Mouse (Mus musculus) layer of hippocampus, adult 9-11 months (tissue): ENCODE measurements at regions not wholly inside any gene's neighbourhood (a gene's known extent, or its start where the extent isn't known, plus 50 kb on each side); places are given as distances from the start of the nearest gene placed in this dataset.
"Not testable (repeated sequence)": the region's sequence is repeated elsewhere in the genome, so short reads cannot be mapped to it uniquely, and the experiment has no call there.

Experiments
- DNase-seq: peaks from one replicate; pipeline ENCODE4 v3.0.0; 2022

DNA sequence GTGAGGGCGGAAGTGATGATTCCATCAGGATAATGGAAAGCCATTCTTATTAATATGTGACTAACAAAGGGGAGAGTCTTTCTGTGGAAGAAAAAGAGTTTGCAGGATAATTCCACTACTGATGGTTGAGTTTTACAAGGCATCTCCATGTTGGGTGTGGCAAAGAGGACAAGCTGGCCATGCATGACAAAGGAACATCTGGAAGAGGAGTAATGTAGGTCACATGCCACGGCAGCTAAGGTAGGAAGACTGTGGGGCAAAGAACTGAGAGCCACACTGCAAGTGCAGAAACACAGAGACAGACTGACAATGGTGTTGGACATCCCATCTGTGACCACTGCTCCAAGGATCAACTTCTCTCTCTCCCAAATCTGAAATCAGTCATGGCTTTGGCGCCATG, 196.4 kb upstream of the Gdi2 start:
- no peak for DNase-seq

DNA sequence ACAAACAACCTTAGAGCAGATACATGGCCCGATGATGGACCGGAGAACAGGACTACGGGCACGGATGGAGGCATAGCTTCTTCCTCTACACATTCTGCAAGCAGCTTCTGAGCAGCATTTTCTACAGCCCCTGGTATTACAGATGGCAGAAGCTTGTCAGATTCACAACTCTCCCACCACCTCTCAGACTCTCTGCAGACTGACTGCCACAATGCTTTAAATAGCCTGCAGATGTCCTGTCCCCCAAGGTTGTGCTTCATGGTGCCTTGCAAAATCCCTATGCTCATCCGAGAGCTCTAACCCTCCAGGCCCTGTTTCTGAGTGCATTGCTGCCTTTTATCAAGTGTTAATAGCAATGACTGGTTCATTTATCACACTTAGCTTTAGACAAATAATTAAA, 194.3 kb upstream of the Gdi2 start:
- no peak for DNase-seq

DNA sequence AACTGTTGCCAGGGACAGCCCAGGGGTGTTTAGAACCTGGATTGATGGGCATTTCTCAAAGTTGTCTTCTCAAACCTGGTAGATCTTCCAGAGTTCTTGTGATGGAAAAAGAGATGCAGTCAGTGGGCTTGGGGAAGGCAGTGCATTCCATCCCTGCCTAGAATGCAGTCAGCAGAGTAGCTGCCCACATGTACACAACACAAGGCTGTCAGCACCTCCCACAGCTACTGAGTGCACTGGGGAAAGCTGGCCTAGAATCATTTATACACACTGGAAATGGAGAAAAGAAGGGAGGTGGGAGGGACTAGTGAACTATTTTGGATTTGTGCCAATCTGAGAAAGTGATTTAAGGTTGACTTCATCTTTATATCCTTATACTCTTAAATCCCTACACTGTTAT, 183.0 kb upstream of the Gdi2 start:
- DNase-seq: not testable (repeated sequence)

DNA sequence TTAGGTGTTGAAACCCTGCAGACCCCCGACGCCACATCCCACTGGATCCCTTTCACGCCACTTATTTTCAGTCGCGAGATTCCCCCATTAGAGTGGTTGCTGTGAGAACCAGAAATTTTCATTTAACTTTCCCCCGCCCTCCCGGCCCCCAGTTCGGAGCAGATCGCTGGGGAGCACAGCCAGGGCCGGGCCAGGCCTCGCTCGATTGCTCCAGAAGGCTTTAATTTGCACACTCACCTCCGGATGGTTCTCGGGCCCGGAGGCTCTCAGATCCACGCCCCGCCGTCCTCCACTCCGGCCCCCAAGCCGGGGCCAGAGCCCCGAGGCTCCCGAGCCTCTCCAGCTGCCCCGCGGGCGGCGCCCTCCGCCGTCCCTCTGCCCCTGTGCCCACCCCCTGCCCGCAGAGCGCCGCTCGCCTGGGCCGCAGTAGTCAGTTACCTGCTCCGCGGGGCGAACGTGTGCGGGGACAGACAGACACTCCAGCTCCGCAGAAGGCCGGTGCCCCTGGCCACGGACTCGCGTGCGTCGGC, 179.7 kb upstream of the Gdi2 start:
- DNase-seq: no peak

DNA sequence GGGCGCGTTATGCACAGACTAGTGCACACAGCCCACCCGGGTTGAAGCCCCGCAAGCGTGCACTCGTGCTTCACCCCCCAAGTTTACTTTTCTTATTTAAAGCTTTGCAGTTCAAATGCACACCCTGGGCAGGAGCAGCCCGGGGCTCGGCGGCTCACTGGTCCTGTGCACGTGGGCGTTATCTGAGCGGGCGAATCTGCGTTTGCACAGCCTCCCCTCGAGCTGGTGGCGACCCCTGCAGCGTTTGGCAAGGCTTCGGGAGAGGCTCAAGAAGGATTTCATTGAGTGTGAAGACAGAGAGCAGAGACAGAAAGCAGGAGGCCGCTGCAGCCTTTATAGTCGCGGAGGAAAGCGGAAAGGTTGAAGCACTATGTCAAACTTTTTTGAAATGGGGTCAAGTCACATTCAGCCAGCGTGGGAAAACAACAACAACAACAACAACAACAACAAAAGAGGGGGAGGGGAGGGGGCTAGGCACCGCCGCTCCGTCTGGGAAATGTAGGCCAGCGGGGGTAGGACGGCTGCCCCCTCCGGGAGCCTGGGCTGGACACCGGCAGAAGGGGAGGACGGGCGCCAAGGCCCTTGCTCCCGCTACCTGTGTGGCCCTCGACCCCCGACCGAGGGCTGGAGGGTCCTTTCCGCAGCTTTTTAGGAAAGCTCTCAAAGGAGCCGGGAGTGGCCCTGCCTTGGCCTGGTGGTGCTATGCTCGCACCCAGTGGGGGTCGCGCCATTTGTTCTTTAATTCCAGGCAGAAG, 178.7 kb upstream of the Gdi2 start:
- no peak for DNase-seq

DNA sequence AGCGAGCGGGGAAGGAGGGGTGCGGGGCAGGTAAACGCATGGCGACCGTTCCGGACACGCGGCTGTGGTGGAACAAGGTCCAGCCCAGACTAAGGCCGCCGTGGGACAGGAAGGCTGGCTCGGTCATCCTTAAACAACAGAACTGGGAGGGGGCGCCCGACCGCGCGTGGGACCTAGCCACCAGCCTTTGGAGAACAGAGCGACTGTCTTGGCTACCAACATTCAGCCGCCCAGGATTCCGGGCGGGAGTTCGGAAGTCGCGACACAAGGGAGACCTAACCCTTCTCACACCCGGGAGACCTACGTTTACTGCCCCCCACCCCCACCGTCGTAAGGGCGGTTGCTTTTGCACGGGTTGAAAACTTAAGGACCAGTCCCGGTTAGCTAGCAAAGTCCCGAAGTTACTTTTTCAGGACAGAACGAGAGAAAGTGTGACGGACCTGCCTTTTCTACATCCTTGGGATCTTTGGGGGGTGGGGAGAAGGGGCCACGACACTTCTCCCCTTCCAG, 178.1 kb upstream of the Gdi2 start:
- not testable (repeated sequence) for DNase-seq

DNA sequence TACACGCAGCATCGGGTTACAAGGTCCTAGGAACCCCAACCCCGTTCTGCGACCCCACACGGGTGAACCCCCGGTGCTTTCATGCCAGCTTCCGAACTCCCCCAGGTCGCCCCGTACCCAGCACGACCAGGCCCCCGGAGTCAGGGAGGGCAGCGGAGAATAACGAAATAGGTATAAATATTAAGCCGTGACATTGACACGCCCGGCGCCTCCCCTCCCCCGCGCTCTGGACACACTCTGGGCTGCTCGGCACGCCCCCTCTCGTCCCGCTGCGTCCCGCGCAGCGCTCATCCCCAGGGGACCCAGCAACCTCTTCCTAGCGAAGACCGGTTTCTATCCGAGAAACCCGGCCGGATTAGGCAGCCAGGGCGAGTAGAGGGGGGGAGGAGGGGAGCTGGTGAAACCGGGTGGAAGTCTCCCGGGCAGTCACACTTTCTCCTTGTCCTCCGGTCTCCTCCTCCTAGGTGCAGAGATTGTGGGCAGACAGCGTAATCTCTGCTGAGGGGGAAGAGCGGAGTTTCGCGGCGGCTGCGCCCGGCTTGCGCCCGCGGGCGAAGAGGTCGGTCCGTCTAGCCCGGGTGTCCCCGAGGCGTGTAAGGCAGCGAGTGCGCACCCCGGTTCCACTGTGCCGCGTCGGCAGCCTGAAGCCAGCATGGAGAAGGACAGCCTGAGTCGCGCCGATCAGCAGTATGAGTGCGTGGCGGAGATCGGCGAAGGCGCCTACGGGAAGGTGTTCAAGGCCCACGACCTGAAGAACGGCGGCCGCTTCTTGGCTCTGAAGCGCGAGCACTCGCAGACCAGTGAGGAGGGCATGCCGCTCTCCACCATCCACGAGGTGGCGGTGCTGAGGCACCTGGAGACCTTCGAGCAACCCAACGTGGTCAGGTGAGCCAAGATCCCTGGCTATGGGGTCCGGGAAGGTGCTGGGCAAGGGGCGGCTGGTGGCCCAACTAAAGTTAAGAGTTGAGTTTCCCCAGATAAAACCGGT, 177.1 kb upstream of the Gdi2 start:
- no peak for DNase-seq

DNA sequence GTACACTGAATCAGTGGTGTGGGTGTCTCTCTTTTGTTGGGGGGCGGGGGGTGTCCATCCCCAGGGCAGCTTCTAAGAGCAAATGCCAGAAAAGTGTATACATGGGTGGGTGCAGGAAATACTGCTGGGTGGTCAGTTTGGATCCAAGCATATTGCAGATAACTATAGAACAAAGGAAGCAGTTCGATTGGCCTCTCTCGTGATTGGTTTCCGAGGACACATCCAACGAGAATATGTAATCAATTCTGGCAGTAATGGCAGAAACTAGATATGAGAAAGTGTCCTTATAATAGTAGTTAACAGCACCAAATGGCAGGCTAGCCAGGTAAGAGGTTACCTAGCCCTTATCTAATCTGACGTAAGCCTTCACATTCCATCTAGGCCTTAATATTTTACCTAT, 165.2 kb upstream of the Gdi2 start:
- DNase-seq: no peak

DNA sequence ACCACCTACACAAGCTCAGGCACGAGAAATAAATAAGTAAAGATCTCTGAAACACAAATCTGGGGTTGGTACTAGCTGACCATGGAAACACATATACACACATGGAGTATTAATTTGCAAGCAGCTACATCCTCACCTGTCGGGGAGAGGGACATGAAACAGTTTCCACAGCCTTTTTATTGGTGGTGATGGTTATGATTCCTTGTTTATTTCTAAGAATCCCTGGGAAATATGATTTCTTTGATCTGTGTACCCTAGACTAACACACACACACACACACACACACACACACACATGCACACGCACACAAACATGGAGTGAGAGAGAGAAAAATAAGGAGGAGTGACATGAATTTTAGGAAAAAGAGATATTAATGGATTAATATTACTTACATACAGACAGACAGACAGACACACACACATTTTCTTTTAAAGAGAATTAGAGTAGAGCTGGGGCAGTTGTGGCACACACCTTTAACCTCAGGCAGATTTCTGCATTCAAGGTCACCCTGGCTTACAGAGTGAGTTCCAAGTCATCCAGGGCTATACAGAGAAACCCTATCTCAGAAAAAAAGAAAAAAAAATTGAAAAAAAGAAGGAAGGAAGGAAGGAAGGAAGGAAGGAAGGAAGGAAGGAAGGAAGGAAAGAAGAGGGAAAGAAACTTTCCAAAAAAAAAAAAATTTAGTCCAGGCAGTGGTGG, 164.2 kb upstream of the Gdi2 start:
- not testable (repeated sequence) for DNase-seq

DNA sequence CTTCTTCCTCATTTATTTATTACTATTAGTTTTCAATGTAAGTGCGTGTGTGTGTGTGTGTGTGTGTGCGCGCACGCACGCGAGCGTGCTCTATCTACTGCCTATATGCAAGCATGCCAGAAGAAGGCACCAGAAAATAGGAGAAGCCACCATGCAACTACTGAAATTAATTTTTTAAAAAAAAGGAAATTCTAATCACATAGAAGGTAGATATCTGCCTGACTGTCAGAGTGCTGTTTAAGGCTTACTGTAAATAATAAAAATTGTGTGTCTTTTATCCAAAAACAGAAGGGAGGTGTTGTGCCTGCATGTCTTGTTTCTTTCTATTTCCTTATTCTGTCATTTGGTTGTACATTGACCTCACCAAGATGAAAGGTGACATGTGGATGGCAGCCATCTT, 163.1 kb upstream of the Gdi2 start:
- DNase-seq: no peak

DNA sequence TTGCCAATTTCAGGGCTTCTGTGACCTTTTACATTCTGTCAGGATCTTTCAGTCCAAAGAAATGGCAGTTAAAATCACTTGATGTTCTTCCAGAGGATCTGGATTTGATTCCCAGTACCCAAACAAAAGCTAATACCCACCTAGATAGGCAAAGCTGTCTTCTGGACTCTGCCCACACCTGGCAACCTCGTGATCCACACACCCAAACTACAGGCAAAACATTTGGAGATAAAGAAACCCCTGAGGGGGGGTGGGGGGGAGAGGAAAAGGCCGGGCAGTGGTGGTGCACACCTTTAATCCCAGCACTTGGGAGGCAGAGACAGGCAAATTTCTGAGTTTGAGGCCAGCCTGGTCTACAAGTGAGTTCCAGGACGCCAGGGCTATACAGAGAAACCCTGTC, 160.1 kb upstream of the Gdi2 start:
- not testable (repeated sequence) for DNase-seq

DNA sequence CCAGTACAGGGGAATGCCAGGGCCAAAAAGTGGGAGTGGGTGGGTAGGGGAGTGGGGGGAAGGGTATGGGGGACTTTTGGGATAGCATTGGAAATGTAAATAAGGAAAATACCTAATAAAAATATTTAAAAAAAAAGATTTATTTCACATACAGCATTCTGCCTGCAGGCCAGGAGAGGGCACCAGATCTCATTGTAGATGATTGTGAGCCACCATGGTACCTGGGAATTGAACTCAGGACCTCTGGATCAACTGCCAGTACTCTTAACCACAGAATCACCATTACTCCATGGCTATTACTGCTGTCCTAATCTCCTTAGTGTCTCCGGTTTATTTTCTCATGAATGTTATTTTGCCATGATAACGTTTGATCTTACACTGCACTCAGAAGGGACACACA, 132.1 kb upstream of the Gdi2 start:
- DNase-seq: not testable (repeated sequence)

DNA sequence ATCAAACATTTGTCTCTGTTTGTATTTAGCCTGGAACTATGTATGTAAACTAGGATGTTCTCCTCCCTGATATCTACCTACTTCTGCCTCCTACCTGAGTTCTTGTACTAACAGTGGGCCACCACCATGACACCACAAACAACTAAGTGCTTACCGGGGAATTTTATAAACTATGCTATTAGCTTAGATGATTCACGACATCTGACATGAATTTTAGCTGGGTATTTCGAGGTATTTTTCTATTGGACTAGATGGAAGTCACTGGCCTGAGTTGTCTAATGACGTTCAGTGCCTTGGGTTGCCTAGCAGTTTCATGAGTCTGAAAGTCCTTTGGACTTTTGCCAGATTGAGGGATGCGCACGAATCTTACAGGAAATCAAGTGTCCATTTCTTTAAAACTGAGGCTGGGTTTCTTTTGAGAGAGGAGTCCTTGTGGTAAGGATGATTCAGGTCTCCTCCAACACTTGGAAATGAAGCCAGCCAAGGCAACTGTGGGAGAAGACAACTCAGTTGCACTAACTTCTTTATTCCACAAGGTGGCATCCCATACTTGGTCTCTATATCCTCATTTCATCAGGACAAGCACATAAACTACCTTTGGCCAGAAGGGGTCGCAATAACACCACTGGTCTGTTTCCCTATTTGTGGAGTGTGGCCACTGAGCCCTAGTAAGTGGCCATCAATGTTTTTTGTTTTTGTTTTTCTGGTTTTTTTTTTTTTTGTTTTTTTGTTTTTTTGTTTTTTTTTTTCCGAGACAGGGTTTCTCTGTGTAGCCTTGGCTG, 131.4 kb upstream of the Gdi2 start:
- DNase-seq: peak; percentile 85

DNA sequence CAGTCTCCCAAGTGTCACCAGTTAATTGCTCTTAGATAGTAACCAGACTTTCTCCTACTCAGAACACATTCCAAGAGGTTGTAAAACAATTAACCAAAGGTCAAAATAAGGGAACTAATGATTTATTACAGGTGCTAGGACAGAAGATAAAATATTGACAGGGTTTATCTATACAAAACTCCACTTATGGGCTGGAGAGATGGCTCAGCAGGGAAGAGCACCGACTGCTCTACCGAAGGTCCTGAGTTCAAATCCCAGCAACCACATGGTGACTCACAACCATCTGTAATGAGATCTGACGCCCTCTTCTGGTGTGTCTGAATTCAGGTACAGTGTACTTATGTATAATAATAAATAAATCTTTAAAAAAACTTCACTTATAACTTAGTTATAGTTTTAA, 127.6 kb upstream of the Gdi2 start:
- not testable (repeated sequence) for DNase-seq

DNA sequence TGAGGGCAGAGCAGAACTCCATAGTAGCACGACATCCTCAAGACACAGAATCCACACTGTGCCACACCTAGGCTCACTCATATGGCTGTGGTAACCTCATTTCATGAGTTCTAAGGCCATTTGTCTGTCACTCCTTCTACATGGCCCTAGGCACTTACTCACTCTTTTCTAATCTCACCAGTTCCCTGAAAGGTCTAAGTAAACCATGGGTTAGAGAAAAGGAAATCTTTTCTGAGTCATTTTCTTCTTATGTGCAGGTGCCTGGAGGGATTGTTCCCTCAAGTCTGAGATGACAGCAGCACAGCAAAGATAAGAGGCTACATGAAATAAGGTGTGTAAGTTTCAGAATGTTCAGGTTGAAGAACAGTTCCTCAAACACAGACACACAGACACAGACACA, 120.8 kb upstream of the Gdi2 start:
- DNase-seq: no peak

DNA sequence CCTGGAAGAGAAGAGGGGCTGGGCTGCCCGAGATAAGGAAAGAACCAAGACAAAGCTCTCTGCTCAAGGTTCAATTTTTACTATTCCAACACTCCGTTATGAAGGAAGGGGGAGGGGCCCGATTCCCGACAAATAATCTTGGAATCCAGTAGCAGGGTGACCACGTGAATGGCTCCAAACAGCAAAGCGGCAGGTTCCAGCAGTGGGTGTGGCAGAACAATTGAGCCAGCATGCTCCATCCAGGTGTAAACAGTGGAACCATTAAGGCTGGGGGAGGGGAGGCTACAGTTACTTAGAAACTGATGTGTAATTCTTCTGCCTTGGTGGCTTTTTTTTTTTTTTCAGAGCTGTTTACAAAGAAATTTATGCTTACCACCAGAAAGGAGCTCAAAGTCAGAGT, 82.5 kb upstream of the Gdi2 start:
- DNase-seq: not testable (repeated sequence)

DNA sequence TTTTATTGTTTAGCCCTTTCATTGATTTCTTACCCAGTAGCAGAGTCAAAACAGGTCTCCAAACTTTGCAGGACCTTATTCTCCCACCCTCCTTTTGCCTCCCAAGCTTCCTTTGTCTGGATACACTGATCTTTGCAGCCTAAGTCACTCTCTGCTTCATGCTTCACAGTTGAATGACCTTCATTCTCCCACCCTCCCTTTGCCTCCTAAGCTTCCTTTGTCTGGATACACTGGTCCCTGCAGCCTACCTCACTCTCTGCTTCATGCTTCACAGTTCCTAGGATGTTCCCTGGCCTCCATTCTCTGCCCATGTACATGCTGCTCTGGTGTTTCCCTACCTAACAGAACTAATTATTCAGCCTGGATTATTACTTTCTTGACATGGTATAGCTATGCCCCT, 61.0 kb upstream of the Gdi2 start:
- no peak for DNase-seq

DNA sequence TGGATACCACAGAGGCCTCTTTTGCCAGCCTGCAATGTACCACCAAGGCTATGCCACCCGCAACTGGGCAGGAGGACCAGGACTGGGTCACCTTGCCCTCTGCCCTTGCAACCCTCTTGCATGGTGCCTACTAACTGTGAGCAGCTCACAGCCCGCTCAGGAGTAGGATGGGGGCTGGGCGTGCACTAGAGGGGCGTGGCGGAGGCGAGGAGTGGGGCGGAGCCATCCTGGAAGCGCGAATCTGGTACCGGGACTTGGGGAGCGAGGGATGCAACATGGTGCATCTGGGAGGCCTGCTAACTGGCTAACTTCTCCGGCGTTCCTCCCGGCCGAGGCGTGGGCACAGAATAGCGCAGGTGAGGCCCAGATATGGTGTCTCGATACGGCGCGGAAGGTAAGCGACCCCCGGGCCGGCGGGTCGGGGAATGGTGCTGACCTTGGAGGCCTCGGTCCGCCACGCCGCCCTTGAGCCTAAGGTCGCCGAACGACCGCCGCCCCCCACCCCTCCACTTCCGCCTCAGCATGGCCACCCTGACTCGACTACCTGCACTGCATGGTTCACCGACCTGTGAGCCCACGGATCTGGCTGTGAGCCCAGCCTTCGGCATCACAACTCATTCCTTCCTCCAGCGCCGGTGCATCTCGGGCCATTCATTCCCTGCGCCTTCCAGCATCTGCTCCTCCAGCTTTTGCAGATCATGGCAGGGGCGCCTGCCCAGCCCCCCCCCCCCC, 59.7 kb upstream of the Gdi2 start:
- DNase-seq: peak; percentile 49
